Mouse (Mus musculus) urinary bladder, adult 18-20 months (tissue): ENCODE results near the gene Dnaic1.
"Not testable (repeated sequence)": the region's sequence is repeated elsewhere in the genome, so short reads cannot be mapped to it uniquely, and the experiment has no call there.

Source experiments
- DNase-seq, 2 experiments: peaks; one replicate each; pipeline ENCODE4 v3.0.0; 2022; ENCODE audit warnings: low spot score in 2 of 2, mixed read lengths in 2 of 2

The Dnaic1 gene

DNA sequence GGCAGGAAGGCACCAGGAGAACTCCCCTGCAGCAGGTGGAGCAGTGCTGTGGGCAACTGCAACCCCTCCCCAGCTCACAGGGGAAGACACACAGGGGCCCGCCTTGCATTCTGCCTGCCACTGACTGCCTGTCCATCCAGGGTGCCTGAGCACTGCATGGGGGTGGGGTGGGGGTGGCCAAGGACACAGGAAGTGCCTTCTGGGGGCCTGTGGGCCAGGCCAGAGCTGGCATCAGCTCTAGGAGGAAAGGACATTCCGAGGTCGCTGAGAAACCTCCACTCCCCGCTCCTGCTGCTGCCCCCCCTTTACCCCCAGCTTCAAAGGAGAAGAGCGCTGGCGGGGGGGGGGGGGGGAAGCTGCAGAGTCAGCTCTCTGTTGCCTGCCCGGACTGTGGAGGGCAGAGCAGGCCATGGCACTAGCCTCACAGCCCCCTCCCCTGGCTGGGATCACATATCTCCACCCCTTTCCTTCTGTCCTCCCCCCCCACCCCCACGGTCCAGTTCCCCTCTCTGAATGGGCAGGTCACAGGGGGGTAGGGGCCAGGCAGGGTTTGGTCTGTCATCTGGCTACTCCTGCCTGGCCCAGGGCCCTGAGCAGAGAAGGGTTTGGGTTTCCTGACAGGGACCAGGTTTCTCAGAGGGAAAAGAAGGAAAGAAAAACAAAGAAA, 95.6 kb downstream of the Dnaic1 start:
- DNase-seq = no peak

DNA sequence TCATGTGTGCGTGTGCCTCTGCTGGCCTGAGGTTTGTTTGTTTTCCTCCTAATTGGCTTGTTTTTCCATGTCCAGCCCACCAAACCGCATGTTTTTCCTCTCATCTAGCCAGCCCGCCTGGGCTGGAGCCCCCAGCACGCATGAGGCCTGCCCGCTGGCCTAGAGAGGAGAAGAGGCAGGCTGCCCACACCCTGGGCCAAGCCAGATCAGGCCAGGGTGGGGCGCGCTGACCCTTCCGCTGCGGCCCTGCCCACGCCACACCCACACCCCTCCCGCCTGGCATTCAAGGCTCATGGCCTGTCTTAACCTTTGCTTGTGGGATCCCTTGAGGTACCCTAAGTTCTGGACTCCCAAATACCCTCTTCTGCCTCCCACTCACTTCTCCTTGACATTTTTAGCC, 97.1 kb downstream of the Dnaic1 start:
- DNase-seq = no peak

DNA sequence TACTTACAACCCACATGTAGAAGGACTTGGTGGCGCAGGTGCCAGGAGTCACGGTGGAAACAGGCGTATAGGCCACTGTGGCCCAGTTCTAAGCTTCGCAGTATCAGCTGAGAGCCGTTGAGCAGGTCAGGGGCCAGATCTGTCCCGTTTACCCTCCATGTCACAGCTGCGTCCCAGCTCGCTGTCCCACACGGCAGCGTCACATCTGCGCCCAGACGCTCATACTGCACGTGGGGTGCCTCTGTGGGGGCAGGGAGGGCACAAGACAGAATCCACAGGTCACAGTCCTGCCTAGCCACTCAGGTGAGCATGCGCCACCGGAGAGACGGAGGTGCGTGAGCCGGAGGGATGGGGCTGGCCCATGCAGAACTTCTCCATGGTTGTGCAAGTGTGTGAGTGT, 101.3 kb downstream of the Dnaic1 start:
- no peak for DNase-seq

DNA sequence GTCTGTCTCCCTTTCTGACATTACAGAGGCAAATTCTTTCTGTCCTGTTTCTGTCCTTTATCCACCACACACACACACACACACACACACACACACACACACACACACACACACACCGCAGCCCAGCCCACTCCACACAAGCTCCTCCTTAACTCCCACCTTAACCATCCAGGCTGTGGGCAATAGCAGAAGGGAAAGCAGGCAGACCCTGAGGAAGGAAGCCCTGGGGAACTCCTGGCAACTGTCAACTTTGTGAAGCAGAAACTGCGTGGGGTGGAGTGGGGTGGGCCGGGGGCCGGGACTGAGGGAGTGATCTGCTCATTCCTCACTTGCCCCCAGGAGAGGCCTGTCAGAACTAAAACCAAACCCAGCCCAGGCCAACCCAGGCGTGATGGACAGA, 101.9 kb downstream of the Dnaic1 start:
- DNase-seq = no peak

DNA sequence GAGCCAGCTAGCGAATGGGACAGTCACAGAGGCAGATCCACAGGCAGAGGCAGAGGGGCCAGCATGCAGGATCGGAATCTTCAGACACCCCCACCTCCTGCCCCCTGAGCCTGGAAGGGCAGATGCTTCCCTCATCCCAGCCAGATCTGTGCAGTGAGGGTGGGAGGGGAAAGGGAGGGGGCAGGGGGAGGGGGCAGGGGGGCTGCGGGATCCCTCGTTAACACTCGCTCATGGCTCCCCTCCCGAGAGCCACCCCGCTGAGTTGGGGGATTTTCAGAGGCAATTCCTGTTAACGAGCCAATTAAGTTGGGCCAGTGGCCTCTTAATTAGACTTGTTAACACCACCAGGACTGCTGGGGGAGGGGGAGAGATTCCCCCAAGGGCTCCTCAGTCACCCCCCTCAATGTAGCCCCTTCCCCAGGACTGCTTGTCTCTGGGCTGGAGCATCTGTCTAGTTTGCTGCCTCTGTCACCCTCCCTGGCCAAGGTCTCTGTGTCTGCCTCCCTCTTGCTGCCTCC, 102.4 kb downstream of the Dnaic1 start:
- DNase-seq = no peak

DNA sequence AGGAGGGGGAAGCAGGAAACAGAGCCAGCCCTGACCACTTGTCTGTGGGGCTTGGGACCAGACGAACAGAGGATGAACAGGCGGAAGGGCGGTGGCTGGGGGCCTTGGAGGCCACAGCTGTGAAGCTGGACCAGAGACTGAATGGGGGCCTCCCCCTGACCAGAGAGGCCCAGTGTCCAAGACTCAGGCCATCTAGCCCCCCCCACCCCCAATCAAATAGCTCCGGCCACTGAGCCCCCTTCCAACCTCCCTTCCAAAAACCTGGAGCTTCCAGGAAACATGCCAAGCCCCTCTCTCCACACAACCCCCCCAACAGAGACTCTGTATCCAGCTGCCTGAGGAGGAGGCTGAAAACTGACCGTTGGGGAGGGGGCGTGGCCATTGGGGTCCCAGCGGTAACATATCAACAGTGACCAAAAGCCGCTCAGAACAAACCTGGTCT, 103.0 kb downstream of the Dnaic1 start:
- no peak for DNase-seq

DNA sequence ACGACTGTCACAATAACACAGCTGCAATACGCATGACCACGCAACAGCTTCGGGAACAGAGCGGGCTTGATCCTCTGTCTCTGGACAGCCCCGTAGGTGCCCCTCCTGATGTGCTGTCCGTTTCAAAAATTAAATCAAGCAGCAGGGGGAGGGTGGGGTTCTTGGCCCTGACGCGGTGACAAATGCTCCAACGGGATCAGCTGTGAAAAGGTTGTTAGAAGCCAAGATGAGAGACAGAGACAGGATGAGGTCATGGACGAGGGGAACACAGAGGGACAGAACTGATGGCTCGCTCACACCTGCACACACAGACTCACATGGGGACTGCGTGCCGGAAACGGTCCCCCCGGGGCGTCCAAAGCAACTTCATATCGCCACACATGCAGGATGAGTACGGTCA, 103.6 kb downstream of the Dnaic1 start:
- no peak for DNase-seq

DNA sequence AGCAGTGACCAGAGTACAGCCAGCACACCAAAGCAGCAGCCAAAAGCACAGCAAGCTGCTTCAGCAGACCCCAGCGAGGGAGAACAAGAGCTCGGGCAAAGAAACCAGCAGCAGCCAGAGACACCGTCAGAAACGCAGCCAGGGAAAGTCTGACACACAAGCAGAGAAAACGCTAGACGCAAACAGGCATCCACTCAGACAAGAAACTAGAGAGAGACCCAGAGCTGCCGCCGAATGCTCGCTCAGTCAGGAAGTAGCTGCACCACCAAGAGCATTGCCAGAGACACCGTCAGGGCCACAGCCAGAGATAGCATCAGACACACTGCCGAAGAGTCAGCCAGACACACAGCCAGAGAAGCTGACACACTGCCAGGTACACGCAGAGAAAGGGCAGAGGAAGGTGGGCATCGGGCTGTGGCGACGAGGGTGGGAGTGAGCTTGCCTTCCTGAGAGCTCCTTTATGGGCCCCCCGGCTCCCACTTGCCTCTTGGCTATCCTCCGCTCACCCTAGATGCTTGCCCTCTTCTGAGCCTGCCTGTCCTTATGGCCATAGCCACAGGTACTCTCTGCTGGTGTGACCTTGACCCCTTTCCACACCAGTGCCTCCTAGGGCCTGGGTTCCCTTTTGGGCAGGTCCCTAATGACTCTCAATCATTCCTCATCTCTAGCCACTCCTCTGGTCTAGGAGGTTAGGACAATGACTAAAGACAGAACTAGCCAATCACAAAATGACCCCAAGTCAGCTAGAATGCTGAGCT, 106.9 kb downstream of the Dnaic1 start:
- no peak for DNase-seq

DNA sequence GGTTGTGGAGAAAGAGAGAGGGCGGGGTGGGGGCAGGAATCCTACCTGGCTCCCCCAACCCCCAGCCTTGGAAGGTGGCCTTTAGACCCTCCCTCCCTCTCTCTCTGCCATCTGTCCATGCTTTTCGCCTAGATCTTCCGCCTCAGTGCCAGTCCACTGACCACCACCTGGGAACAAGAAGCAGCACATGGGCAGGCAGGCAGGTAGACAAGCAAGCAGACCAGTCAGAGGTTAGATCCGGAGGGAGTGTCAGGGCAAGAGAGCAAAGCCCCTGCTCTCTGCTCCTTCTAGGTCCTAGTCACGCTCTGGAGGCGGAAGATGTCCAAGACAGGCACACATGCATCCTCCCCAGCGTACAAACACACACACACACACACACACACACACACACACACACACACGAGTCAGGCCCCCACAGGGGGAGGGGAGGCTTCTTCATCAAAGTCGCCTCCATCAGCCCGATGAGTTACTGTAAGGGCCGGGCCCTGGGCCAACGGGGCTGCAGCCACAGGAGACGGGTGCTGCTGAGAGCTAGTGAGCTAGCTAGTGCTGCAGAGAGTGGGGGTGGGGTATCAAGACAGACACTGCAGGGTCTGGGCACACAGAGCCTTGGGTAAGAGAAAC, 107.5 kb downstream of the Dnaic1 start:
- DNase-seq = no peak

DNA sequence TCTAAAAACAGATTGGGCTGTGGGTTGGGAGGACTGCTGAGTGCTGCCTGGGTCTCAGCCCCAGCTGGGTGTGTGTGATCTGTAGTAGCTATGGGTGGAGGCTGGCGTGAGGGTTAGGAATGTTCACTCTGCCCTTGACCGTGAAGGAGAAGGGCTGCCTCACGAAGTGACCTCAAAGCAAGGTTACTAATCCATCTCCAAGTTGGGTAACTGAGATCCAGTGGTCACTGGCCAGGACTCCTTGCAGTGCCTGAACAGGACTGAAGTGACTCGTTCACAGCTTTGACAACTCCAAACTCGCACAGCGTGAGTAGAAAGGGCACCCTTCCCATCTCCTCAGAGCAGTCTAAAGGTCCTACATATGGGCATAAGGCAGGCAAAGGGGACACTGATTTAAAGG, 109.3 kb downstream of the Dnaic1 start:
- no peak for DNase-seq

DNA sequence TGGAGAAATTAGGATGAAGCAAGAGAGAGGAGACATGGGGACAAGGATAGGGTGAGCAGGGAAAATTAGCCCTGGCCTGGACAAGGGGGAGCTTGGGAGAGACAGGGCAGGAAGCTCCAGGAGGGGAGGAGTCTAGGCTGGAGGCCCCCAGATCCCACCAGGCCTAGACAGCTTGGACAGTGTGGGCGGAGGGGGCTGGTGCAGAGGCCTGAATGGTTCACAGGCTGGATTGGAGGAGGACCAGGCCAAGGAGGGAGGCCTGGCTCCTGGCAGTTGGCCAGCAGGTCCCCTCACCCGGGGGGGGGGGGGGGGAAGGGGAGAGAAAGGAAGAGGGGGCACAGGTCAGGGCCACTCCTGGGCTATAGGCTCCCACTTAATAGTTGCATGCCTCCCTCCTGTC, 109.7 kb downstream of the Dnaic1 start:
- DNase-seq = no peak

DNA sequence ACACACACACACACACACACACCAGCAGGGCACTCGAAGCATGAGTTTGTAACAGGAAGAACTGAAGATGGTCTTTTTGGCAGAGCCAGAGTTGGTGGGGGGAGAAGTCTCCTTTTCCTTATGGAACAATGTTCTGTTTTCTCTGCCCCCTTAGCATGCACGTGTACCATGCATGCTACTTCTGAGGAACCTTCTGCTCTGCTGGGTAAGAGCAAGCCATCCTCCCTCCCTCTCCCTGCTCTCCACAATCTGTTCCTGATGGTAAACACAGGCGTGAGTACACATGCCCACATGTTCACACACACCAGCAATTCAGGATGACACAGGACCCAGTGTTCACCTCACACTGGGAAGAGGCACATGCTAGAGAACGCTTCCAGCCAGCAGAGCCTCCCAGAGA, 111.6 kb downstream of the Dnaic1 start:
- no peak for DNase-seq

DNA sequence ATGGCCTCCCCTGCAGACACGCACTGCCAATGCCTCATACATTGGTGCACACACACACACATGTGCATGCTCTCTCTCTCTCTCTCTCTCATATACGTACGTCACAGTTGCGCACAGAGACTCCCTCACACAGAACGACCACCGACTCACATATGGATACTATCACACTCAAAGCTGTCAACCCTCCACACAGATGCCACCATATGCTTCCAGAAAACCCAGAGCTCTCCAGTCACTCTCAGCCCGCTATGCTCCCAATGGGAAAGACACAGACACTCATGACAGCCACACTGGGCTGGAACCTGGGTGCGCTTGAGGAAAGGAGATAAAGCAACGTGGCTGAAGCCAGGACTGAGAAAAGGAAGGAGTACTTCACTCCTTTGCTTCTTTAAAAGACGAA, 112.4 kb downstream of the Dnaic1 start:
- no peak for DNase-seq

DNA sequence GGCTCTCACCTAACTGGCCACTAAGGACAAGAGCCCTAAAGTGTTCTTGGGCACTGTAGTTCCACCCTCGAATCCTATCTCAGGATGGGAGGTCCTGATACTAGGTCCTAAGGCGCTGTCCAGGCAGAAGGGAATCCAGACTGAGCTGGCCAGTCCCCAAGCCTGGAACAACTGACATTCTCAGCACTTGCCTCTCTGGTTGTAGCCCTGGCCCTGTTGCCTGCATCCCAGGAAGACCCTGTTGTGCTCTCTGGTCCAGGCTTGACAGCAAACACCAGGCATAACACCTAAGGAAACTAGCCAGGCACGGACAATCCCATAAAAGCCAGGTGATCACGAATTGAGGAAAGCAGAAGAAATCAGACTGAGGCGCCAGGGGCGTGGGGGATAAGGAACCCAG, 113.2 kb downstream of the Dnaic1 start:
- no peak for DNase-seq

DNA sequence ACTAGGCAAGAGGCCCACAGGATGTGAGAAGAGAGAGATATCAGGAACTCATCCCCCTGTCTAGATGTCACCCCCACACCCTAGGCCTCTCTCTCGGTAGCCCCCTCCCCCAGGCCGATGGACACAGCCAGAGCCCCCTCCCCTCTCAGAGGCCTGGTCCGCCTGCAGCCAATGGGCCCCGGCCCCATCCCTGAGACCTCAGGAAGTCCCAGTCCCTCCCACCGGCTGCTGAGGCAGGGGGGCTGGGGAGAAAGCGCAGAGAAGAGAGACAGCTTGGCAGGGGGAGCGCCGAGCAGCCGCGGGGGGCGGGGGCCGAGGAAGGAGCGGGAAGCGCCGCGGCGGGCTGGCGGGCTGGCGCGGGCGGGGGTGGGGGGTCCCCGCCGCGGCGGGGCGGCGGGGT, 113.7 kb downstream of the Dnaic1 start:
- DNase-seq = not testable (repeated sequence)

DNA sequence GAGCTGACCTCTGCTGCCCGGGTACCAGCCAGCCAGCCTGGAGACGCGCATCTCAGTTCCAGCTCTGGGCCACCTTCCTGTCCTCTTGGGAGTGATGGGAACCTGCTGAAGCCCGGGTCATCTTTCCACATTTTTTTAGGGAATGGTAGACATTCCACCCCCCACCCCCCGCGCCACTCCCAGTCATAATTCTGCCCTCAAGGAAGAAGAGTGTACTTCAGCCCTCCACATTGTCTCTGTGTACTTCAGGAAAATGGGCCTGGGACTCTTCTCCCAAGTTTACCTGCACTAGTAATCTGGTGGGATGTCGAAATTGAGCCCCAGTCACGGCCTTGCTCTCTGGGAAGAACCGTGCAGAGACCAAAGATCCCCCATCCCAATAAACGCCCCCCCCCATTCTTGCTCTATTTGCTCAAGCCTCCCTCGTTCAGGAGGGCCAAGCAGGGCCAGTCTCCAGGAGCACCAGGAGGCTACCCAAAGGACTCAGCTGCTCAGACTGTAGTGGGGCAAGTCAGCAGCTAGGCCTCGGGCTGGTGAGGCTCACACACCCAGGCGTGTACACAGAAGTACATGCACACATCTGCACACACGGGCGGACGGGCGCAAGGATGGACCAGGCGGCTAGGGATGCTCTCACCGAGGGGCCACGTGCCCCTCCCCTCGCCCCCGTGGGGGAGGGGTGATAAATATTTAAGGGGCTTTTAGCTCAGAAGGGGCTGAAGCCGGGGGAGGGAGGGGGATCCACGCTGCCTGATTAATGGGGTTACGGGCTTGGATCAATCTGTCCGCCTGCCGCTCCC, 114.8 kb downstream of the Dnaic1 start:
- DNase-seq = not testable (repeated sequence)

DNA sequence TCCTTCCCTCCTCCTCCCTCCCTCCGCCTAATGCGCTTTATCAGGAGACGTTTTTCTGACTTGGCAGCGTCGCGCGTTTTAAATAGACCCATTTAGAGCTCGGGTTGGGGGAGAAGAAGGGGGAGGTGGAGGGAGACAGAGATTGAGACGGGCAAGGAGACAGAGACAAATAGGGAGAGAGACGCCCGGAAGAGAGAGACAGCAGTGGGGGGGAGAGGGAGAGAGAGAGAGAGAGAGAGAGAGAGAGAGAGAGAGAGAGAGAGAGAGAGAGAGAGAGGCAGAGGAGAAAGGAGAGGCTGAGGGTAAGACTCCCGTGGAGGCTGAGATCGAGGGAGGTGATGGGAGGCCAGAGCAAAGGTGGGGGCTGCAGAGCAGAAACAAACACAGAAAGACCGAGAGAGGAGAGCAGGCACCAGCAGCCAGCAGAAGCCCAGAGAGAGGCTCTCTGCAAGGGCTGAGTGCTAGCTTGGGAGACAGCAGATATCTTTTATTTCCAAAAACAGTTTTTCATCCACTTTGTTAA, 115.4 kb downstream of the Dnaic1 start:
- not testable (repeated sequence) for DNase-seq

DNA sequence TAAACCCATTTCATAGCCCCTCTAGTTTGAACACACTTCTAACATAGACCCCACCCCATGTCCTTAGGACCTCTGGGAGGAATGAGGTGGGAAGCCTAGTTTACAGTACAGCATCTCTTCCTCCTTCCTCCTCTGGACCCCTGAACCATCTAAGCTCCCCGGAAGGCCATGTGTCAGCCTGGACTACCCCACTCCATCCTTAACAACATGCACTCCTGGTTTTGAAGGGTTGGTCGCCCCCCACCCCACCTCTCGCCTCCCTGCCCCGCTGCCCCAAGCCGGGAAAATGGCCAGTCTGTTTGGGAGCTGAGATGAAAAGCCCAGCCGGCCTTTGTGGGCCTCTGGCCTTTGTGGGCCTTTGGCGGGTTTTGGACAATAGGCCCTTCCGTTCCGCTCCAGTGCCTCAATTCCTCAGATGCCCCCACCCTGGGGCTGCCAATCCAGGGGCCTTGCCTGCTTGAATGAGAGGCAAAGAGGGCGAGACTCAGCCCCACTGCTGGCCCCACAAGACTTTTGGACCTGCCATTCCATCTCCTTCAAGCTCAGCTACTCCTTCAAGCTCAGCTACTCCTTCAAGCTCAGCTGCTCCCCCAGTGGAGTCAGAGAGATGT, 116.4 kb downstream of the Dnaic1 start:
- DNase-seq = not testable (repeated sequence)
